ENCODE assay signal across 13 mouse cellular contexts in the genomic region with DNA sequence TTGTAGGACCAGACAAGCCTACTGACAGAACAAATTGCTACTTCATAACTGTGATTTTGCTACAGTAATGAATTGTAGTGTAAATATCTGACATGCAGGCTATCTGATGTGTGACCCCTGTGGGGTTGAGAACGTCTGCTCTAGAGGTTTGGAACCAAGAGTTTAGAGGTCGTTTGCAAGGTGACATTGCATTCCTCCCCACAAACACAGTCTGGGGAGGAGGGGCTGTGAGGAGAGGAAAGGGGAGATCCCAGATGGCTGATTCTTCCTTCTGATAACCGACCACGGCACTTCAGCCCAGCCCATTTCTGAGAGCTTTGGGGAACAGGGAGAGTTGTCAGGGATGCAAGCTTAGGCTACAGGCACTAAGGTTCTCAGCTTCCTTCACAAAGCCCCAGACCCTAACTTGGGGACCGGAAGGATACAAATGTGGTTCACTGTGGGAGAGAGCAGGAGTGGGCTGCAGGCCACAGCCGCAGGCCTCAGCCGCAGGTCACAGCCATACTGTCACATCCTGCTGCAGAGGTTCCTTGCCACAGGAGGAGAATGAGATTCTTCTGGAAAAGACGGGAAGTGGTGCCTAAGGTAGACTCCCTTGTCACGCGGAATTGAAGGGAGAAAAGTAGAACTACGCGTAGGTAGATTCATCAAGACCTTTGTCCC. TPM values are rescaled to one million over a fixed set of nuclear protein-coding genes. Genes with fewer than 3 reads are reported as not detected.
DNase-seq lines count a peak whose midpoint lies in the region; ATAC-seq and TF ChIP-seq lines count a peak whose summit lies in the region.
"Had no signal": no experiment of that assay in that cellular context is flagged by ENCODE, and none has a peak within 500 bp of the region (broad histone marks: within the 10 kb centered on the region; RNA-seq: fewer than 3 reads in every experiment).

No protein-coding gene starts in this region.

- 54% methylated on average over 12 of the region's 12 CpGs for WGBS in liver, embryonic 13.5 days (ENCODE audit: insufficient replicate concordance)
- WGBS in limb, embryonic 15.5 days: 74% methylated on average over 12 of the region's 12 CpGs

- ATAC-seq in liver, embryonic 13.5 days (ENCODE audit: low read depth): no peak
- ATAC-seq in limb, embryonic 15.5 days (ENCODE audit: insufficient number of reproducible peaks, low FRiP score, low TSS enrichment, low read depth): no peak
- ATAC-seq: hindbrain, postnatal 0 days had no signal

- H3K4me1 ChIP-seq in liver, embryonic 13.5 days (replicated peaks): peaks cover 23% of the 10 kb centered on the region
- H3K4me1 ChIP-seq in E14TG2a.4 (replicated peaks; ENCODE audit: low read depth, low read length): peaks cover 64% of the 10 kb centered on the region
- peaks cover 12% of the 10 kb centered on the region for H3K4me1 ChIP-seq in limb, embryonic 15.5 days
- H3K4me1 ChIP-seq: midbrain, embryonic 12.5 days had no signal

- no peak overlapping the region for H3K4me2 ChIP-seq in liver, embryonic 13.5 days
- no peak overlapping the region for H3K4me2 ChIP-seq in limb, embryonic 15.5 days
- H3K4me2 ChIP-seq: liver, embryonic 12.5 days; midbrain, embryonic 12.5 days had no signal

- no peaks in the 10 kb centered on the region for H3K36me3 ChIP-seq in liver, embryonic 13.5 days
- no peaks in the 10 kb centered on the region for H3K36me3 ChIP-seq in E14TG2a.4 (ENCODE audit: insufficient read depth, low read length)
- no peaks in the 10 kb centered on the region for H3K36me3 ChIP-seq in limb, embryonic 15.5 days
- H3K36me3 ChIP-seq: liver, embryonic 12.5 days; midbrain, embryonic 12.5 days had no signal

- no peak for TF ChIP-seq CTCF in E14TG2a.4 (conservative IDR thresholded peaks at IDR 0.05; ENCODE audit: low read length)

- no peak for DNase-seq in liver, embryonic 13.5 days
- no peak for DNase-seq in liver
- peak; percentile 64 for DNase-seq in ZHBTc4 (ENCODE audit: low read depth, low spot score)
- no peak for DNase-seq in left cerebral cortex, postnatal 10 days (ENCODE audit: extremely low spot score in 1 of 2, low spot score in 2 of 2)
- no peak for DNase-seq in gastrocnemius, postnatal 4 days (ENCODE audit: low spot score in 2 of 2)
- DNase-seq: spleen, adult 18-20 months had no signal

- no peaks in the 10 kb centered on the region for H3K27me3 ChIP-seq in liver, embryonic 13.5 days
- H3K27me3 ChIP-seq in E14TG2a.4 (ENCODE audit: insufficient read depth, low read length): no peaks in the 10 kb centered on the region
- no peaks in the 10 kb centered on the region for H3K27me3 ChIP-seq in limb, embryonic 15.5 days
- H3K27me3 ChIP-seq: liver, embryonic 12.5 days; midbrain, embryonic 12.5 days had no signal

- no peak overlapping the region for H3K4me3 ChIP-seq in liver, embryonic 13.5 days (replicated peaks)
- peak overlapping the region; percentile 29 for H3K4me3 ChIP-seq in E14TG2a.4 (replicated peaks; ENCODE audit: low read length)
- no peak overlapping the region for H3K4me3 ChIP-seq in limb, embryonic 15.5 days
- H3K4me3 ChIP-seq: liver, embryonic 12.5 days; midbrain, embryonic 12.5 days had no signal

- H3K27ac ChIP-seq in liver, embryonic 13.5 days: peak overlapping the region; percentile 1; the same call in 1 of the 2 replicates
- 0 out of 2 replicates have a peak overlapping the region, but pooled peaks have one; percentile 18 for H3K27ac ChIP-seq in limb, embryonic 15.5 days
- H3K27ac ChIP-seq: hindbrain, postnatal 0 days; midbrain, embryonic 12.5 days had no signal

- intact Hi-C loops in left cerebral cortex, postnatal 10 days (cut with DNase I): no loop called here

- H3K9me3 ChIP-seq in liver, embryonic 13.5 days (replicated peaks): no peaks in the 10 kb centered on the region
- no peaks in the 10 kb centered on the region for H3K9me3 ChIP-seq in E14TG2a.4 (ENCODE audit: low read length)
- no peaks in the 10 kb centered on the region for H3K9me3 ChIP-seq in limb, embryonic 15.5 days
- H3K9me3 ChIP-seq: liver, embryonic 12.5 days; midbrain, embryonic 12.5 days had no signal

- no peak overlapping the region for H3K9ac ChIP-seq in liver, embryonic 13.5 days
- H3K9ac ChIP-seq in limb, embryonic 15.5 days: no peak overlapping the region
- H3K9ac ChIP-seq: liver, embryonic 12.5 days; midbrain, embryonic 12.5 days had no signal

RNA-seq across cellular contexts. Expression of gene Ninj2, which starts 56.4 kb away (rescaled TPM):
- polyA plus RNA-seq in liver, embryonic 13.5 days (2015; fragmentation: Nextera tagmentation; extraction: Ambion mirVana): not detected in 2 replicates
- polyA plus RNA-seq in limb, embryonic 15.5 days (2015; fragmentation: Nextera tagmentation; extraction: Ambion mirVana): 1.5 and 1.6 TPM in 2 replicates
- total RNA-seq in left cerebral cortex, postnatal 10 days (2021): under 1 TPM; 0.43 to 0.45 TPM
- not detected for total RNA-seq in gastrocnemius, postnatal 4 days (2021)
- total RNA-seq: adrenal gland, adult 18-20 months; hindbrain, postnatal 0 days had no signal
- polyA plus RNA-seq: hindbrain, postnatal 0 days; liver, embryonic 12.5 days; midbrain, embryonic 12.5 days; neural tube, embryonic 11.5 days had no signal
